Mouse (Mus musculus): ENCODE measurements at regions not wholly inside any gene's neighbourhood (a gene's known extent, or its start where the extent isn't known, plus 50 kb on each side); places are given as distances from the start of the nearest gene placed in this dataset.
"Not testable (repeated sequence)": the region's sequence is repeated elsewhere in the genome, so short reads cannot be mapped to it uniquely, and the experiment has no call there.

DNA sequence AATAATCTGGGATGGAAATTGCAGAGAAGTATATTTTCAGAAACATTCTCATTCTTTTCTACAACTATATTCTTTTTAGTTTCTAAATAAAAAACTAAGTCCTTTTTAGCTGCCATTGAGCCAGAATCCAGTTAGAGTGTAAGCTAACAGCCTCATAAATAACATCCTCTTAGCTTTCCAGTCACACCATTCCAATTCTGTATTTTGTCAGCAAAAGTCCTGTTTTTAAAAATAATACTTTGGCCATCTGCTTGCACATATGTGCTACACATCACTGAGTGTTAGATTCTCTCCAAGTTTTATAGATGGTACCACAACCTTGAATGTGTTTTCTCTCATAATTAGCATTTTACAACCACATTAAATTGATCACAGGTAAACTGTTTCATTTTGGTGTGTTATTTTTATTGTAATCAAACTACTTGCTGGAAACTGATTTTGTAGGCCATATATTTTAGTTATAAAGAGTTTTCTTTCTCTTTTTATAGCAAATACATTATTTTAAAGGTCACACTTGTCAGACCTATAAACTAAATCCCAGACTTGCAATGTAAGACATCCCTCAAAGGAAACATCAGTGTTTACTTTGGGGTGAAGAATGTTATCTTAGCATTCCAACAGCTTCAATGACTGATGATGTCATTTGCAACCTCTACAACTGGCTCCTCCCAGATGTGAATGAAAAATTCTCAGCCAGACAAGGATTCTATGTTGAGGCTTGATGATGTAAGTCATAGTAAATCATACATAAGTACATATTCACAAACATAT lies 1878.9 kb upstream of the Flrt2 start:
- H3K4me2 ChIP-seq, result no peak overlapping the region
- H3K36me3 ChIP-seq, result no peaks in the 10 kb centered on the region
- no peak overlapping the region for H3K4me3 ChIP-seq
- no peak overlapping the region for H3K27ac ChIP-seq
- no peaks in the 10 kb centered on the region for H3K27me3 ChIP-seq
- no peaks in the 10 kb centered on the region for H3K4me1 ChIP-seq
- no peaks in the 10 kb centered on the region for H3K9me3 ChIP-seq
- H3K9ac ChIP-seq, result no peak overlapping the region
- no peak for ATAC-seq (ENCODE audit: insufficient number of reproducible peaks, low FRiP score, low TSS enrichment, low read depth)

DNA sequence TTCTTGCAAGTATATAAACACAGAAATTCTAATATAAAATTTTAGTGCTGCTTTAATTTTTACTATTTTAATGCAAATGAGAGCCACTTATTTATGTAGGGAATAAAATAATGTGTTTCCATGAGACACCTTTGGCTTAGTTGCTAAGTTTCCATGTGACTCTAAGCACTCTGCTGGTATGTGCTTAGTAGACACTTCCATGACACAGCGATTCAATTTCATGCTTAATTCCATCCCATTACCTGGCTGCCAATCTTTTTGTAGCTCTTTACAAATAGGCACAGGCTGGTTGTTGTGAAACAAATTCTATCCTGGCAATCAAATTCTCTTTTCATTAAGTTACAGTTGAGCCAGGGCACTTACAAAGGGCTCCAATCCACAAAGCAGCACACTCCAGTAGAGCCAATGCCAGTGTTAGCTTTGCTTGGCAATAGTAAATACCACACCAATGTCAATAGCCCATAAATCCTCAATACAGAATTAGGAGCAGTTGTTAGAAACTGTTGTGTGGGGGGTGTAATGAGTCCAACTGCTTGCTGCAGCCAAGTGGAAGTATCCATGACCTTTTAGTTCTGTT lies 1841.0 kb upstream of the Flrt2 start:
- Histone ChIP-seq H3K4me1 (no peaks in the 10 kb centered on the region), H3K4me3 (no peak overlapping the region), H3K9me3 (no peaks in the 10 kb centered on the region), H3K4me2 (no peak overlapping the region), H3K9ac (no peak overlapping the region), H3K36me3 (no peaks in the 10 kb centered on the region), H3K27ac (no peak overlapping the region), H3K27me3 (no peaks in the 10 kb centered on the region)
- no peak for ATAC-seq (ENCODE audit: insufficient number of reproducible peaks, low FRiP score, low TSS enrichment, low read depth)
- WGBS, result 67% methylated on average over 1 of the region's 1 CpGs

DNA sequence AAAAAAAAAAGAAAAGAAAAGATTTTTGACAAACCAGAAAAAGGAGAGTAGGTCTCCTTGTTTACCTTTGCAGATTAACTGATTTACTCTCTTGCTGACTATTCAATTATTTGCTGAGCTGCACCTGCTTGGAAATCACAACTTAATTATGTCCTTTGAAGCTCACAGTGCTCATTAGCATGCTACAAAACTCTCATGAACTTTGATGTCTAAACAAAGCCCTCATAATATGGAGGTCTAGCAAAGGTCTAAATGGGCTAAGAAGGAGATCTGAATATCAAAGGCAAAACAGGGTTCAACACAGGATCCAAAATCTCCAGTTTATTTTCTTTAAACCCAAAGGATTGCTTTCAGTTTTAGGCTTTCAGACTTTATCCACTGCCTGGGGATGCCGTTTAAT lies 1840.4 kb upstream of the Flrt2 start:
- ATAC-seq (ENCODE audit: insufficient number of reproducible peaks, low FRiP score, low TSS enrichment, low read depth), result no peak
- Histone ChIP-seq H3K4me1 (no peaks in the 10 kb centered on the region), H3K4me2 (no peak overlapping the region), H3K9ac (no peak overlapping the region), H3K27ac (no peak overlapping the region), H3K27me3 (no peaks in the 10 kb centered on the region), H3K4me3 (no peak overlapping the region), H3K9me3 (no peaks in the 10 kb centered on the region), H3K36me3 (no peaks in the 10 kb centered on the region)
- WGBS, result 31% methylated on average over 1 of the region's 1 CpGs

DNA sequence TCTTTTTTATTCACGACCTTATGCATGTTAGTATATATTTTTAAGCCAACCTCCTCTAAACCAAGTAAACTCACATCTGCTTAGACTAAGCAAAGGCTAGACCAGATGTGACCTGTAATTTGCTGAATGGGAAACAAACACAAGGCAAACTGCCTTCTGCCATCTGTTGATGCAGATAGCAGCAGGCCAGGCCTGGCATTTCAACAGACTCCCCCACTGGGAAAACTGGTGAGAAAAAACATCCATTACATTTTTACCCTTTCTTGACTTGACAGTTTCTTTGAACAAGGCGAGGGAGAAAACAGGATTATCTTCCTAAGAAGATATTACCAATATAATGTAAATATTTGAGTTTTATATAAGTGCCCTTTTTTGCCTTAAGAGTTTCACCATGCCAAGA lies 1806.1 kb upstream of the Flrt2 start:
- no peak overlapping the region for H3K9ac ChIP-seq
- WGBS, result 70% methylated on average over 2 of the region's 2 CpGs
- H3K36me3 ChIP-seq, result no peaks in the 10 kb centered on the region
- H3K4me1 ChIP-seq, result no peaks in the 10 kb centered on the region
- H3K27ac ChIP-seq, result no peak overlapping the region
- no peaks in the 10 kb centered on the region for H3K9me3 ChIP-seq
- H3K4me3 ChIP-seq, result no peak overlapping the region
- no peak overlapping the region for H3K4me2 ChIP-seq
- ATAC-seq (ENCODE audit: insufficient number of reproducible peaks, low FRiP score, low TSS enrichment, low read depth), result no peak
- no peaks in the 10 kb centered on the region for H3K27me3 ChIP-seq

DNA sequence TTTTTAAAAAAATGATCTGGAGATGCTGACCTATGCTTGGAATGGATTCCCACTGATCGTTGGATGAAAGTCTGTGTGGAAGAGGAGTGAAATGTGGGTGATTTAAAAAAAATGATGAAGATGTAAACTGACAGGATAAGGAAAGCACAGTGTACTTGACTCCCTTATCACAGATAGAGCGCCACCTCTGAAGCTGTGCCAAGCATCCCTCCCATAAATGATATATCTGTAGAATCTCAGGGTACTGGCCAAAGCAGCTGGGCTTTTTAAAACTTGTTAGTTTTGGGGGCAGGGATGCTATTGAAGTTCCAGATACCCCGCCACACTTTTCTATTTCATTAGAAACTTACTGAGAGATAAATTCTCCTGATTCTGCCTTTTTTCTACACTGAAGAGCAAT lies 1801.9 kb upstream of the Flrt2 start:
- ATAC-seq (ENCODE audit: insufficient number of reproducible peaks, low FRiP score, low TSS enrichment, low read depth), result no peak
- WGBS, result 83% methylated on average over 3 of the region's 3 CpGs

DNA sequence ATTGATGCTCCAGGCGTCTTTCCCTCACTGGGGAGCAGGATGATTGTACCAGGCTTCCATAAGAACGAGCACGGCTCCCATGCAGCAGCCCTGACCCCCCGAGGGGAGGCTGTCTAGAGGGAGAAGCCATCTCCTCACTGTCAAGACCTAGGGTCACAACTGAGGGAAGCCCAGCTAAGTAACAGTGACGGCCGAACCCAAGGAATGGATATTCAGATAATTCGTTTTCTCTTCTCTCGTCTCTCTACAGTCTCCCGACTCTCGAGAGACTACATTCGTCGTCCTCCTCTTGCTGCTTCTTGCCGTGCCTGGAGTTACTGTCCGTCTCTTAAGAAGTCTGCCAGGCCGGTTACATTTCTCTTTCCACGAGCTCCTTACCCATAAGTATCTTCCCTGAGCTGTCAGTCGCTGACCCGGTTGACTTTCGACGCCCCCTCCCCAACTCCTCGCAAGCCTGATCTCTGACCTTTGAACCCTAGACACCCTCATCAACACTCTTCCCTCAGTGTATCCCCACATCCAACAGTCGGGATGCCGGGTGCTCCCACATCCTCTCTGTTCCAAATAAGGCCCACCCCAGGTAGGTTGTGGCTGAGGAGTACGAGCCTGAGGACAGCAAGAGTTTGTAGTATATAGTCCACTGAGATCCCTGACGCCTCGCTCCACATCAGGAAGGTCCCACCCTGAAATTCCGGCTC lies 1763.3 kb upstream of the Flrt2 start:
- not testable (repeated sequence) for H3K27me3 ChIP-seq, H3K4me3 ChIP-seq, H3K4me2 ChIP-seq, H3K9me3 ChIP-seq, H3K27ac ChIP-seq, H3K9ac ChIP-seq, H3K4me1 ChIP-seq, H3K36me3 ChIP-seq
- peak; percentile 35; the same call in 1 of the 2 replicates for ATAC-seq (ENCODE audit: insufficient number of reproducible peaks, low FRiP score, low TSS enrichment, low read depth)
- 91% methylated on average over 2 of the region's 27 CpGs for WGBS

More for the DNA sequence above, 1801.9 kb upstream of the Flrt2 start:
- Histone ChIP-seq H3K9ac (no peak overlapping the region), H3K4me2 (no peak overlapping the region), H3K27me3 (no peaks in the 10 kb centered on the region), H3K36me3 (no peaks in the 10 kb centered on the region), H3K4me1 (no peaks in the 10 kb centered on the region), H3K4me3 (no peak overlapping the region), H3K9me3 (no peaks in the 10 kb centered on the region), H3K27ac (no peak overlapping the region)

DNA sequence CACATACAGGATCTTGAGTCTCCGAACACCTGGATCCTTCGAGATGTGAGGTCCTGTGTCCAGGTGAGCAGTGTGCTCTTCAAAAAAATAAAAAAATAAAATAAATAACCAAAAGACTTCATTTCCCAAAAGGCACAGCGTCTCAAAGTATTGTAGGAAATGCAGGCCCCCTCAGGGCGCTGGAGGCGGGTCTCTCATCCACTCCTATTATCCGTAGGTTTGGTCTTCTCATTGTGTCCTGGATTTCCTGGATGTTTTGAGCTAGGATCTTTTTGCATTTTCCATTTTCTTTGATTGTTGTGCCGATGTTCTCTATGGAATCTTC lies 1762.8 kb upstream of the Flrt2 start:
- not testable (repeated sequence) for H3K9me3 ChIP-seq; ATAC-seq (ENCODE audit: insufficient number of reproducible peaks, low FRiP score, low TSS enrichment, low read depth); H3K36me3 ChIP-seq; H3K4me2 ChIP-seq; H3K27me3 ChIP-seq; H3K27ac ChIP-seq; H3K4me3 ChIP-seq; H3K4me1 ChIP-seq; H3K9ac ChIP-seq
- 86% methylated on average over 5 of the region's 7 CpGs for WGBS

DNA sequence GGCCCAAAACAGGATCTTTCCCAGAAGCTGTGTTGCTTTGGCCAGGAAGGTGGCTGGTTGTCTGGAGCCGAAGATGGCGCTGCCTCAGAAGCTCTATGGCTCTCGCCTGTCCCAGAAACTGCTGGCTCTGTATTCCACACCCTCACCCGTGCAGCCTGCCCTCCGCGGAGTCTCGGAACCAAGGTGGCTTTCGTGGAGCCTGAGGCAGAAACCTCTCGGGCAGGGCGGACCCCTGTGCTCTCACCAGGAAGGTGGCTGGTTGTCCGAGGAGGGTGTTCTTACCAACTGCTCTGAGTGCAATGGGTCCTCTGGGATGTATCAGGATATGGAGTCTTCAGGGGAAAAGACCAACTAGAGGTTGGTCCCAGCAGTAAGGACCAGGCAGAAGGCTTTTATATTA lies 1761.8 kb upstream of the Flrt2 start:
- WGBS, result 92% methylated on average over 11 of the region's 11 CpGs
- H3K9ac ChIP-seq; H3K4me3 ChIP-seq; H3K4me2 ChIP-seq; H3K27ac ChIP-seq; H3K9me3 ChIP-seq; H3K27me3 ChIP-seq; H3K36me3 ChIP-seq; H3K4me1 ChIP-seq; ATAC-seq (ENCODE audit: insufficient number of reproducible peaks, low FRiP score, low TSS enrichment, low read depth): not testable (repeated sequence)

DNA sequence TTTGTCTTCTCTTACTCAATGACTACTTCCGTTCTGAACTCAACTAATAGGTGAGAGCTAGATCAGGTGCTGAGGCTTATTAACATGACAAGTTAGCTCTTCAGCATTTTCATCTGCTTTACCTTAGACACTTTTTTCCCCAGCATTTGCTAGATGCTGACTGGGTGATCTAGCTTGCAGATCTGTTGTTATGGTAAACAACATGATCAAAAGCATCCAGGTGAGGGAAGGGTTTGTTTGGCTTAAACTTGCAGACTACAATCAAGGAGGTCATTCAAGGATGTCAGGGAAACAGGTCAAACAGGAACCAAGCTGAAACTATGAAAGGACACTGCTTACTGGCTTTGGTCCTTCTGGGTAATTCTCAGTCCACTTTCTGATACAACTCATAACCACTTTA lies 1731.2 kb upstream of the Flrt2 start:
- H3K4me2 ChIP-seq, result no peak overlapping the region
- no peaks in the 10 kb centered on the region for H3K4me1 ChIP-seq
- whole genome bisulfite sequencing, result 79% methylated on average over 1 of the region's 1 CpGs
- no peaks in the 10 kb centered on the region for H3K27me3 ChIP-seq
- H3K9me3 ChIP-seq, result no peaks in the 10 kb centered on the region
- H3K27ac ChIP-seq, result no peak overlapping the region
- H3K36me3 ChIP-seq, result no peaks in the 10 kb centered on the region
- no peak overlapping the region for H3K4me3 ChIP-seq
- ATAC-seq (ENCODE audit: insufficient number of reproducible peaks, low FRiP score, low TSS enrichment, low read depth), result no peak
- no peak overlapping the region for H3K9ac ChIP-seq

DNA sequence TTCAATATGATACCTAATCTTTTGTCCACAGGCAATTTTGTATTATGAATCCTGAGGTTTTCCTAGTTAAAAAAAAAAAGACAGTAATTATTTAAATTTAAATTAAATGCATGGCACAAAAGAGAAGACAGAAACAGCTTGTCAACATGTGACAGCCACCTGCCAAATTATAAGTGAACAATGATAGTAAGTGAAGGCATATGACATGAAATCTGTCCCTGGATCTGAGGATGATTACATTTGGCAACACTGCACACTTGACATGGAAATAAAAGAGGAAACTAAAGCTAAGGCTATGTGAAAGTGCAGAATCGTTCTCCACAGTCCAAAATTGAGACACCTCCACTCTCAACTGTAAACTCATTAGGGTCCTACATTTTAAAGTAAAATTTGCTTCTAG lies 1710.7 kb upstream of the Flrt2 start:
- Histone ChIP-seq H3K36me3 (no peaks in the 10 kb centered on the region), H3K4me2 (no peak overlapping the region), H3K27me3 (no peaks in the 10 kb centered on the region), H3K4me3 (no peak overlapping the region), H3K4me1 (no peaks in the 10 kb centered on the region), H3K9ac (no peak overlapping the region), H3K27ac (no peak overlapping the region), H3K9me3 (no peaks in the 10 kb centered on the region)
- no peak for ATAC-seq (ENCODE audit: insufficient number of reproducible peaks, low FRiP score, low TSS enrichment, low read depth)
- 70% methylated on average over 1 of the region's 1 CpGs for WGBS

DNA sequence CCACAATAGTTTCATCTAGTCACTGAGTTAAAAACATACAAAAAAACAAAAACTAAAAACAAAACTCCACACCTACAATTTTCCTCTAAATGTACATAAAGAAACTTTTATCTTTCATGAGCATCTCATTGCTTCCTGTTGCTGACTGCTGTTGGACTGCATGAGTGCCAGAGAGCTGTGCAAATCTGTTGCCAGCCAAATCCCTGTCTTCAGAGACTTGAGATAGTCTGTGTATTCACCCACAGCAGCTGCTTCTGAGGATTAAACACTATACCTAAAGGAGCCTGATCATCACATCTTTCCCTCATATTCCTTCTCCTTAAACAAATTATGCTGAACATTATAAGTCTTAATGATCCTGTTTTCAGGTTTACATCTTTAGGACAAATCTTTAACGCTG lies 1700.5 kb upstream of the Flrt2 start:
- Histone ChIP-seq H3K27me3 (no peaks in the 10 kb centered on the region), H3K4me1 (no peaks in the 10 kb centered on the region), H3K36me3 (no peaks in the 10 kb centered on the region), H3K9ac (no peak overlapping the region), H3K9me3 (no peaks in the 10 kb centered on the region), H3K4me2 (no peak overlapping the region), H3K4me3 (no peak overlapping the region), H3K27ac (no peak overlapping the region)
- no peak for ATAC-seq (ENCODE audit: insufficient number of reproducible peaks, low FRiP score, low TSS enrichment, low read depth)
- WGBS, result 82% methylated on average over 1 of the region's 1 CpGs

DNA sequence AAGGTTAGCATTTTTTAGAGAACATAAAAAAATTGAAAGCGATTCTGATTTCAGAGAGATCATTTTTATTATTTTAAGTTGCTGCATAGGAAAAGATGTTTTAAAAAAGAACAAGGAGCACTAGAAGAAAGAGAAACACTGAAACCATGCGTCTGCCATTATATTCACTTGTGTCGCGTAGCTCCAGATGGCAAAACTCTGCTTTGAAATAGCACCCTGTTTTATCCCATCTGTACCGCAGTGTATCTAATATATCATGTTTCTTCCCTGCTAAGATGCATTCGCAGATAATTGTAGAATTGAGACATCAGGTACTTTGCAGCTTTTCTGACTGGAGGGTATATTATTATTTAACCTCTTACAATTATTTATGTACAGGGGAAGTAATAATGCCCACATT lies 1698.2 kb upstream of the Flrt2 start:
- no peak for ATAC-seq (ENCODE audit: insufficient number of reproducible peaks, low FRiP score, low TSS enrichment, low read depth)
- no peak overlapping the region for H3K4me3 ChIP-seq
- H3K9ac ChIP-seq, result no peak overlapping the region
- H3K4me2 ChIP-seq, result no peak overlapping the region
- no peaks in the 10 kb centered on the region for H3K36me3 ChIP-seq
- no peaks in the 10 kb centered on the region for H3K9me3 ChIP-seq
- no peak overlapping the region for H3K27ac ChIP-seq
- H3K27me3 ChIP-seq, result no peaks in the 10 kb centered on the region
- WGBS, result 77% methylated on average over 6 of the region's 6 CpGs
- no peaks in the 10 kb centered on the region for H3K4me1 ChIP-seq

All from limb, embryonic 15.5 days (tissue).